Mouse (Mus musculus) hindbrain, embryonic 14.5 days (tissue): Measurements from ENCODE around the gene Akap1. TPM values are rescaled to one million over a fixed set of nuclear protein-coding genes. Genes with fewer than 3 reads are reported as not detected.

Source experiments
- ATAC-seq: fragments of 200-750 bp; cut with Nextera tagmentation; 2 replicates; pipeline ENCODE4 v1.8.0; 2017; ENCODE audit warnings: moderate number of reproducible peaks, mild to moderate bottlenecking, moderate TSS enrichment, moderate library complexity; ENCODE audit not compliant: low FRiP score
- DNase-seq: peaks from one replicate; pipeline ENCODE4 v3.0.0-alpha.2; 2015; ENCODE audit warnings: low spot score
- H3K27ac ChIP-seq: fragments of 300-500 bp; sonication (generic); 2 replicates; pipeline ENCODE4 v1.5.1; 2014; ENCODE audit warnings: mild to moderate bottlenecking, moderate library complexity
- H3K27me3 ChIP-seq: fragments of 300-500 bp; sonication (generic); 2 replicates; pipeline ENCODE4 v1.6.1; 2014; ENCODE audit warnings: mild to moderate bottlenecking, low read length, mixed read lengths; ENCODE audit not compliant: control insufficient read depth, insufficient read depth
- H3K36me3 ChIP-seq: fragments of 300-500 bp; sonication (generic); replicated peaks from 2 replicates; pipeline ENCODE4 v1.6.1; 2014; ENCODE audit not compliant: control insufficient read depth, insufficient read depth
- H3K4me1 ChIP-seq: fragments of 300-500 bp; sonication (generic); replicated peaks from 2 replicates; pipeline ENCODE4 v1.6.1; 2014; ENCODE audit warnings: antibody characterized with exemption, low read length, mixed read lengths; ENCODE audit not compliant: control insufficient read depth, insufficient read depth
- H3K4me2 ChIP-seq: fragments of 300-500 bp; sonication (generic); replicated peaks from 2 replicates; pipeline ENCODE4 v1.6.1; 2014; ENCODE audit warnings: mild to moderate bottlenecking, moderate library complexity
- H3K4me3 ChIP-seq: fragments of 300-500 bp; sonication (generic); replicated peaks from 2 replicates; pipeline ENCODE4 v1.5.1; 2014; ENCODE audit warnings: mild to moderate bottlenecking, low read length
- H3K9ac ChIP-seq: fragments of 300-500 bp; sonication (generic); 2 replicates; pipeline ENCODE4 v1.6.1; 2014
- H3K9me3 ChIP-seq: fragments of 300-500 bp; sonication (generic); 2 replicates; pipeline ENCODE4 v1.6.1; 2016; ENCODE audit warnings: low read length; ENCODE audit not compliant: control insufficient read depth
- WGBS: fragments of 180-500 bp; shearing (Covaris S2); extraction: QIAGEN DNeasy Blood & Tissue Kit; methylation state at CpG from one replicate; pipeline ENCODE4 v1.1.7; 2014; 5-methylcytosine and 5-hydroxymethylcytosine counted together
- polyA plus RNA-seq: library from polyadenylated mRNA; unstranded; fragments of >200 nt; fragmentation: Nextera tagmentation; extraction: Ambion mirVana; gene quantifications from 2 replicates; pipeline ENCODE4 v1.2.1, GENCODE M21; 2014

The Akap1 gene
- polyA plus RNA-seq, 1 experiment from 2014 or later, result 26.0 TPM

- H3K27me3 ChIP-seq, result no peaks in the 10 kb centered on the region
- WGBS, result 2% methylated on average over 32 of the region's 32 CpGs
- H3K9me3 ChIP-seq, result no peaks in the 10 kb centered on the region
- H3K27ac ChIP-seq, result no peak overlapping the region
- H3K4me1 ChIP-seq, result peaks cover 19% of the 10 kb centered on the region; the same call in 1 of the 2 replicates
- ATAC-seq (no peak), DNase-seq (no peak)
- H3K4me3 ChIP-seq, result peak overlapping the region; percentile 87
- peak overlapping the region; percentile 83 for H3K9ac ChIP-seq
- peak overlapping the region; percentile 99 for H3K4me2 ChIP-seq
- H3K36me3 ChIP-seq, result no peaks in the 10 kb centered on the region
These were observed 1.1 kb downstream of the Akap1 start for GRCm38 (mm10) chr11:88863071-88863903.

- Histone ChIP-seq H3K4me3 (peak overlapping the region; percentile 87), H3K9ac (peak overlapping the region; percentile 83; the same call in 1 of the 2 replicates), H3K27ac (no peak overlapping the region), H3K4me2 (peak overlapping the region; percentile 99), H3K9me3 (no peaks in the 10 kb centered on the region), H3K27me3 (no peaks in the 10 kb centered on the region), H3K36me3 (no peaks in the 10 kb centered on the region), H3K4me1 (peaks cover 22% of the 10 kb centered on the region; the same call in 1 of the 2 replicates)
- DNase-seq (no peak), ATAC-seq (no peak)
- WGBS, result 85% methylated on average over 2 of the region's 2 CpGs
These were observed 2.0 kb downstream of the Akap1 start for GRCm38 (mm10) chr11:88862355-88862754.

- no peaks in the 10 kb centered on the region for H3K9me3 ChIP-seq
- no peaks in the 10 kb centered on the region for H3K27me3 ChIP-seq
- H3K9ac ChIP-seq, result no peak overlapping the region
- H3K4me3 ChIP-seq, result no peak overlapping the region
- WGBS, result 68% methylated on average over 3 of the region's 3 CpGs
- DNase-seq (no peak), ATAC-seq (no peak)
- peaks cover 24% of the 10 kb centered on the region; the same call in 1 of the 2 replicates for H3K4me1 ChIP-seq
- no peak overlapping the region for H3K4me2 ChIP-seq
- no peaks in the 10 kb centered on the region for H3K36me3 ChIP-seq
- no peak overlapping the region for H3K27ac ChIP-seq
These were observed 3.3 kb downstream of the Akap1 start for GRCm38 (mm10) chr11:88861060-88861459.

- peaks cover 24% of the 10 kb centered on the region; the same call in 1 of the 2 replicates for H3K4me1 ChIP-seq
- H3K4me2 ChIP-seq, result no peak overlapping the region
- H3K27ac ChIP-seq, result no peak overlapping the region
- no peak for ATAC-seq
- no peaks in the 10 kb centered on the region for H3K36me3 ChIP-seq
- no peak overlapping the region for H3K4me3 ChIP-seq
- H3K27me3 ChIP-seq, result no peaks in the 10 kb centered on the region
- 91% methylated on average over 3 of the region's 3 CpGs for whole genome bisulfite sequencing
- H3K9ac ChIP-seq, result no peak overlapping the region
- H3K9me3 ChIP-seq, result no peaks in the 10 kb centered on the region
- DNase-seq, result no peak
These were observed 3.7 kb downstream of the Akap1 start for GRCm38 (mm10) chr11:88860641-88861040.

- ATAC-seq (no peak), DNase-seq (no peak)
- no peak overlapping the region for H3K9ac ChIP-seq
- no peak overlapping the region for H3K27ac ChIP-seq
- H3K9me3 ChIP-seq, result no peaks in the 10 kb centered on the region
- 59% methylated on average over 3 of the region's 3 CpGs for WGBS
- H3K4me2 ChIP-seq, result no peak overlapping the region
- peaks cover 9% of the 10 kb centered on the region; the same call in 1 of the 2 replicates for H3K4me1 ChIP-seq
- H3K4me3 ChIP-seq, result no peak overlapping the region
- no peaks in the 10 kb centered on the region for H3K27me3 ChIP-seq
- no peaks in the 10 kb centered on the region for H3K36me3 ChIP-seq
These were observed 6.9 kb downstream of the Akap1 start for GRCm38 (mm10) chr11:88857311-88858005.

GRCm38 (mm10) chr11:88856383-88856782, 8.0 kb downstream of the Akap1 start:
- H3K4me2 ChIP-seq, result no peak overlapping the region
- no peaks in the 10 kb centered on the region for H3K36me3 ChIP-seq
- no peaks in the 10 kb centered on the region for H3K9me3 ChIP-seq
- 69% methylated on average over 2 of the region's 2 CpGs for WGBS
- no peak overlapping the region for H3K9ac ChIP-seq
- 0 out of 2 replicates have a peak, but pooled peaks cover 5% of the 10 kb centered on the region for H3K4me1 ChIP-seq
- DNase-seq (no peak), ATAC-seq (no peak)
- no peaks in the 10 kb centered on the region for H3K27me3 ChIP-seq
- no peak overlapping the region for H3K27ac ChIP-seq
- no peak overlapping the region for H3K4me3 ChIP-seq

- Histone ChIP-seq H3K36me3 (no peaks in the 10 kb centered on the region), H3K9me3 (no peaks in the 10 kb centered on the region), H3K27me3 (no peaks in the 10 kb centered on the region), H3K4me3 (no peak overlapping the region), H3K4me2 (no peak overlapping the region), H3K9ac (no peak overlapping the region), H3K4me1 (0 out of 2 replicates have a peak, but pooled peaks cover 5% of the 10 kb centered on the region), H3K27ac (no peak overlapping the region)
- DNase-seq (no peak), ATAC-seq (no peak)
- WGBS, result 61% methylated on average over 4 of the region's 4 CpGs
These were observed 8.6 kb downstream of the Akap1 start for GRCm38 (mm10) chr11:88855795-88856194.

GRCm38 (mm10) chr11:88853588-88853987, 10.8 kb downstream of the Akap1 start:
- Histone ChIP-seq H3K4me1 (peaks cover 16% of the 10 kb centered on the region; the same call in 1 of the 2 replicates), H3K9ac (no peak overlapping the region), H3K36me3 (no peaks in the 10 kb centered on the region), H3K27ac (no peak overlapping the region), H3K27me3 (no peaks in the 10 kb centered on the region), H3K9me3 (no peaks in the 10 kb centered on the region), H3K4me2 (no peak overlapping the region), H3K4me3 (no peak overlapping the region)
- ATAC-seq (no peak), DNase-seq (no peak)
- WGBS, result 92% methylated on average over 2 of the region's 2 CpGs

GRCm38 (mm10) chr11:88852806-88853205, 11.6 kb downstream of the Akap1 start:
- WGBS, result 94% methylated on average over 4 of the region's 4 CpGs
- Histone ChIP-seq H3K9me3 (no peaks in the 10 kb centered on the region), H3K4me1 (peaks cover 22% of the 10 kb centered on the region), H3K27ac (no peak overlapping the region), H3K9ac (no peak overlapping the region), H3K4me3 (no peak overlapping the region), H3K36me3 (no peaks in the 10 kb centered on the region), H3K27me3 (no peaks in the 10 kb centered on the region), H3K4me2 (no peak overlapping the region)
- ATAC-seq (no peak), DNase-seq (no peak)
